ENCODE assay signal across 8 mouse cellular contexts in genomic region chr17:21449669-21450068, GRCm38 (mm10). TPM values are rescaled to one million over a fixed set of nuclear protein-coding genes. Genes with fewer than 3 reads are reported as not detected.
DNase-seq lines count a peak whose midpoint lies in the region; ATAC-seq lines count a peak whose summit lies in the region.

No protein-coding gene starts in this region.

- peaks cover 9% of the 10 kb centered on the region for H3K4me1 ChIP-seq in hindbrain, embryonic 13.5 days (replicated peaks)

- H3K4me3 ChIP-seq in hindbrain, embryonic 13.5 days = peak overlapping the region; percentile 60

- peaks cover 5% of the 10 kb centered on the region for H3K27me3 ChIP-seq in hindbrain, embryonic 13.5 days

- H3K36me3 ChIP-seq in hindbrain, embryonic 13.5 days = peaks cover 5% of the 10 kb centered on the region; the same call in 1 of the 2 replicates

- DNase-seq in R1 (ENCODE audit: low read depth, low spot score) = peak; percentile 90
- DNase-seq in cerebellum, adult 8-10 months = peak; percentile 61
- peak; percentile 67 to 87 for DNase-seq in layer of hippocampus, postnatal 14 days (ENCODE audit: low spot score in 2 of 2)
- DNase-seq in lung, postnatal 14 days = peak; percentile 75
- DNase-seq in retina, postnatal 7 days (ENCODE audit: low read depth, low spot score) = peak; percentile 57
- peak; percentile 64 to 73 for DNase-seq in urinary bladder, postnatal 36 days (ENCODE audit: low spot score in 2 of 2)

- under 1% methylated on average over 3 of the region's 3 CpGs for WGBS in hindbrain, embryonic 13.5 days

- peak overlapping the region; percentile 69 for H3K9ac ChIP-seq in hindbrain, embryonic 13.5 days

- ATAC-seq in frontal cortex, adult (ENCODE audit: low TSS enrichment) = peak; percentile 84
- ATAC-seq in hindbrain, embryonic 13.5 days (ENCODE audit: low FRiP score) = peak; percentile 86

- peak overlapping the region; percentile 86 for H3K27ac ChIP-seq in hindbrain, embryonic 13.5 days

- no peaks in the 10 kb centered on the region for H3K9me3 ChIP-seq in hindbrain, embryonic 13.5 days

- H3K4me2 ChIP-seq in hindbrain, embryonic 13.5 days = peak overlapping the region; percentile 54

RNA-seq across cellular contexts. Expression of gene Zfp51, which starts 0.5 kb away (rescaled TPM):
- polyA plus RNA-seq in hindbrain, embryonic 13.5 days (2015; fragmentation: Nextera tagmentation; extraction: Ambion mirVana) = 13.0 and 15.1 TPM in 2 replicates
- 1 to 10 TPM; 3.8 to 3.9 TPM for total RNA-seq in layer of hippocampus, postnatal 14 days (2021)

RNA-seq across cellular contexts. Expression of gene Zfp54, which starts 26.6 kb away (rescaled TPM):
- 4.6 and 5.2 TPM in 2 replicates for polyA plus RNA-seq in hindbrain, embryonic 13.5 days (2015; fragmentation: Nextera tagmentation; extraction: Ambion mirVana)
- total RNA-seq in layer of hippocampus, postnatal 14 days (2021) = 1 to 10 TPM in 1 of 2 experiments, under 1 TPM in 1; 0.81 to 1.2 TPM

RNA-seq across cellular contexts. Expression of gene Zfp53, which starts 39.1 kb away (rescaled TPM):
- polyA plus RNA-seq in hindbrain, embryonic 13.5 days (2015; fragmentation: Nextera tagmentation; extraction: Ambion mirVana) = 10.0 and 10.4 TPM in 2 replicates
- total RNA-seq in layer of hippocampus, postnatal 14 days (2021) = 1 to 10 TPM; 4.0 TPM

Comparison
In these comparisons a context has a peak if more than half of its experiments do, and no peak if none do; other contexts are left out.
1. Peak in every context shown above with its lines: DNase-seq, ATAC-seq, H3K4me3 ChIP-seq and H3K27ac ChIP-seq.